Mouse (Mus musculus): ENCODE measurements around the gene Gm20388. TPM values are rescaled to one million over a fixed set of nuclear protein-coding genes. Genes with fewer than 3 reads are reported as not detected.

Gm20388 gene
- polyA plus RNA-seq, 1 experiment, result 28.1 TPM

DNA sequence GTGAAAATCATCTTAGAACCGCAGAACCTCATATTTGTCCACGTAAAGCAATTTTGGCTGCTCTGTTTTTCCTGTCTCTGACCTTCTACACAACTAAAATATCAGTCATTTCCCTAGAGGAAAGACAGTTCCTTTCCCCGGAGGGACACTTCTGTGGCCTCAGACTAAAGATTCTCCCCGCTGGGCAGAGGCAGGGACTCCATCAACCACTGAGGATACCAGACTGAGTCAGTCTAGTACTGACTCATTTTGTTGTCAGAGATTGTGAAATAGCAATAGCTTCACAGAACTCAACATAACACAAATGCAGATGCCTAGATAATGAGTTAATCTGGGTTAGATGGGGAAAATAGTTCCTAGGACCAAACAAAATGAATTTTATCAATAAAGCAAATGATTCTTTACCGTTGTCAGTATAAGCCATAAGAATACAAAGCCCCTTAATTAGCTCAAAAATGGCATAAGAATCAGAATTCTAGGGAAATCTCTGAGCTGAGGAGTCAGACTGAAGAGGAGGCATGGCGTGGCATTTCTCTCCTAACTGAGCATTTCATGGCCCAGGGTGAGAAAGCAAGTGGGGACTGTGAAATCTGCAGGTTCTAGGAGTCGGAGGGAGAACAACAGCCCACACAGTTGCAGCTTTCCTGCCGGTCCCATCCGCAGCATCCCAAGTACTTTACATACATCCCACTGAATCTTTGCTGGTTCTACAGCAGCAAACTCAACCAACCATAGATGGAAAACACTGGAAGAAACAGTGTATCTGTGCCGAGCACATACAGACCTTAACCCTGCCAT, 3781.7 kb downstream of the Gm20388 start:
- H3K4me1 ChIP-seq (ENCODE audit: control insufficient read depth, insufficient read depth, low read length), result peaks cover 3% of the 10 kb centered on the region
- H3K27me3 ChIP-seq (ENCODE audit: control insufficient read depth, insufficient read depth, low read length, poor library complexity, severe bottlenecking), result no peaks in the 10 kb centered on the region
- TF ChIP-seq CTCF (IDR thresholded peaks at IDR 0.05; ENCODE audit: low read depth, low read length), result no peak
- no peak overlapping the region for H3K4me3 ChIP-seq (ENCODE audit: low read depth, low read length)
- no peaks in the 10 kb centered on the region for H3K36me3 ChIP-seq (ENCODE audit: control insufficient read depth, insufficient read depth, low read length, poor library complexity, severe bottlenecking)
- H3K9ac ChIP-seq (ENCODE audit: low read depth, poor library complexity, severe bottlenecking), result no peak overlapping the region
- H3K27ac ChIP-seq (ENCODE audit: insufficient read depth, low read length), result no peak overlapping the region
- H3K9me3 ChIP-seq (replicated peaks; ENCODE audit: control insufficient read depth, insufficient read depth, low read length, poor library complexity, severe bottlenecking), result no peaks in the 10 kb centered on the region

DNA sequence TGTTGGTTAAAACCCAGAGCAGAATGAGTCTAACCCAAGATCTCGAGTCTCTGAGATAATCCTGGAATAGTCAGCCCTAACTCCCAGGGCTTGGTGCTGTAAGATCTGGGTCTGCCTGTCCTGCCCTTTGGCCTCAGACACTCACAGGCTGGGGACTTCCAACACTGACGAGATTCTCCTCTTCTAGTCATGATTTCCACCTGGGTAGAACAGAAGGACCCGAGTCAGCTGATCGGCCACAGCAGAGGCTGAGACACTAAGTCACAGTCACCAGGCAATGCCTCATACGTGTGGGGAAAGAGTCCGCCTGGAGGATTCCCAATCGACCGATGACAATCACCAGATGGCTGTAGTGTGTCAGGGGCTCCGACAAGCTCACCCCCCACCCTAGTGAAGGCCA, 3785.5 kb downstream of the Gm20388 start:
- no peaks in the 10 kb centered on the region for H3K27me3 ChIP-seq (ENCODE audit: control insufficient read depth, insufficient read depth, low read length, poor library complexity, severe bottlenecking)
- no peak overlapping the region for H3K4me3 ChIP-seq (ENCODE audit: low read depth, low read length)
- no peak overlapping the region for H3K27ac ChIP-seq (ENCODE audit: insufficient read depth, low read length)
- H3K9me3 ChIP-seq (replicated peaks; ENCODE audit: control insufficient read depth, insufficient read depth, low read length, poor library complexity, severe bottlenecking), result no peaks in the 10 kb centered on the region
- no peaks in the 10 kb centered on the region for H3K4me1 ChIP-seq (ENCODE audit: control insufficient read depth, insufficient read depth, low read length)
- H3K9ac ChIP-seq (ENCODE audit: low read depth, poor library complexity, severe bottlenecking), result no peak overlapping the region
- H3K36me3 ChIP-seq (ENCODE audit: control insufficient read depth, insufficient read depth, low read length, poor library complexity, severe bottlenecking), result no peaks in the 10 kb centered on the region
- TF ChIP-seq EP300 (IDR thresholded peaks at IDR 0.05; ENCODE audit: insufficient read depth, low read depth, low read length), result no peak
- TF ChIP-seq CTCF (IDR thresholded peaks at IDR 0.05; ENCODE audit: low read depth, low read length), result no peak
- no peak for TF ChIP-seq POLR2A (IDR thresholded peaks at IDR 0.05; ENCODE audit: insufficient read depth, low read length)

DNA sequence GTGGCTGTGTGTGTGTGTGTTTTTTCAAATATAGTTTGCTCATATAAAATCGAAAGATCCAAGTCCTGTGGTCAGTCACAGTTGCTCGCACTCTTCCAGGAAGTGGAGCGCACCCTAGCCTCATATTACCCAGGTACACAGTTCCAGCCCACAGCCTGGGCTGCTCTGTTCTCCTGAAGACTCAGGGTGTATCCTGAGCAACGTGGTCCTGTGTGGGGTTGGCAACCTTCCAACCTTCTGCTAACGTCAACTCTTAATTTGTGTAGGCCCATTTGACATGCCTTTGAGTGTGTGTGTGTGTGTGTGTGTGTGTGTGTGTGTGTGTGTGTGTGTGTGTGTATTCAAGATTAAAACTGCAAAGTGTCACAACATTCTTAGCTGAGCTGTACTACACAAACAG, 3786.7 kb downstream of the Gm20388 start:
- H3K4me3 ChIP-seq (ENCODE audit: low read depth, low read length), result no peak overlapping the region
- no peaks in the 10 kb centered on the region for H3K9me3 ChIP-seq (replicated peaks; ENCODE audit: control insufficient read depth, insufficient read depth, low read length, poor library complexity, severe bottlenecking)
- no peak overlapping the region for H3K9ac ChIP-seq (ENCODE audit: low read depth, poor library complexity, severe bottlenecking)
- no peak overlapping the region for H3K27ac ChIP-seq (ENCODE audit: insufficient read depth, low read length)
- no peaks in the 10 kb centered on the region for H3K4me1 ChIP-seq (ENCODE audit: control insufficient read depth, insufficient read depth, low read length)
- no peaks in the 10 kb centered on the region for H3K36me3 ChIP-seq (ENCODE audit: control insufficient read depth, insufficient read depth, low read length, poor library complexity, severe bottlenecking)
- H3K27me3 ChIP-seq (ENCODE audit: control insufficient read depth, insufficient read depth, low read length, poor library complexity, severe bottlenecking), result no peaks in the 10 kb centered on the region
- no peak for TF ChIP-seq POLR2A (IDR thresholded peaks at IDR 0.05; ENCODE audit: insufficient read depth, low read length)
- TF ChIP-seq CTCF (IDR thresholded peaks at IDR 0.05; ENCODE audit: low read depth, low read length), result no peak
- no peak for TF ChIP-seq EP300 (IDR thresholded peaks at IDR 0.05; ENCODE audit: insufficient read depth, low read depth, low read length)

DNA sequence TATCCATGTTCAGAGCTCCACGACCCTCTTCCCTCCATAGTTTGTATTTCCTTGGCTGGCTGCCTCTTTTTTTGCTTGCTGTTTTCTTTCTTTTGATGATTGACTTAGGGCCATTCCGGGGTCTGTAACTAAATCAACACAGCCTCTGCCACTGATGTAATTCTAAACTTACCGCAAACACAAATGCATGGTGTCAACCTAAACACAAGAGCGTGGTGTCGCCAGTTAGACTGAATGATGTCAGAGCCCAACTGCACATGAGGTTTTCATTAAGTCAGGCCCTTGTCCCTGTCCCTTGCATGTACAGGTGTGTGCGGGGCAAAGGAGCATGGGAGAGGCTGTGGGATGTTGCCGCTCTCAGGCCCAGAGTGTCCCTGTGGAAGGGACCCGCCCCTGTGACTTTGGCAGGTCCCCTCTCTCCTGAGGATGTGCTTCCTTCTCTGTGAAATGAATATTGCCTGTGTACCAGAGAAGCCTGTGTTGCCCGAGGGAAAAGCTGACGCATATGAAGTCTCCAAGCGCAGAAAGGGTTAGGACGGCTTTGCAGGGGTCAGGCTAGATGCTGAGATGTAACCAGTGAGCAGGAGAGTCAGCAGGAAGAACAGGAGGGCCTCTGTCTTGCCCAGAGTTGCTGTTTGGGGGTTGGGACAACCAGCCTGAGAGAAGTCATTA, 3789.9 kb downstream of the Gm20388 start:
- no peaks in the 10 kb centered on the region for H3K4me1 ChIP-seq (ENCODE audit: control insufficient read depth, insufficient read depth, low read length)
- no peak overlapping the region for H3K27ac ChIP-seq (ENCODE audit: insufficient read depth, low read length)
- no peaks in the 10 kb centered on the region for H3K9me3 ChIP-seq (replicated peaks; ENCODE audit: control insufficient read depth, insufficient read depth, low read length, poor library complexity, severe bottlenecking)
- no peak overlapping the region for H3K4me3 ChIP-seq (ENCODE audit: low read depth, low read length)
- TF ChIP-seq CTCF (IDR thresholded peaks at IDR 0.05; ENCODE audit: low read depth, low read length) (no peak), POLR2A (IDR thresholded peaks at IDR 0.05; ENCODE audit: insufficient read depth, low read length) (no peak), EP300 (IDR thresholded peaks at IDR 0.05; ENCODE audit: insufficient read depth, low read depth, low read length) (no peak)
- no peaks in the 10 kb centered on the region for H3K36me3 ChIP-seq (ENCODE audit: control insufficient read depth, insufficient read depth, low read length, poor library complexity, severe bottlenecking)
- no peak overlapping the region for H3K9ac ChIP-seq (ENCODE audit: low read depth, poor library complexity, severe bottlenecking)
- H3K27me3 ChIP-seq (ENCODE audit: control insufficient read depth, insufficient read depth, low read length, poor library complexity, severe bottlenecking), result no peaks in the 10 kb centered on the region

DNA sequence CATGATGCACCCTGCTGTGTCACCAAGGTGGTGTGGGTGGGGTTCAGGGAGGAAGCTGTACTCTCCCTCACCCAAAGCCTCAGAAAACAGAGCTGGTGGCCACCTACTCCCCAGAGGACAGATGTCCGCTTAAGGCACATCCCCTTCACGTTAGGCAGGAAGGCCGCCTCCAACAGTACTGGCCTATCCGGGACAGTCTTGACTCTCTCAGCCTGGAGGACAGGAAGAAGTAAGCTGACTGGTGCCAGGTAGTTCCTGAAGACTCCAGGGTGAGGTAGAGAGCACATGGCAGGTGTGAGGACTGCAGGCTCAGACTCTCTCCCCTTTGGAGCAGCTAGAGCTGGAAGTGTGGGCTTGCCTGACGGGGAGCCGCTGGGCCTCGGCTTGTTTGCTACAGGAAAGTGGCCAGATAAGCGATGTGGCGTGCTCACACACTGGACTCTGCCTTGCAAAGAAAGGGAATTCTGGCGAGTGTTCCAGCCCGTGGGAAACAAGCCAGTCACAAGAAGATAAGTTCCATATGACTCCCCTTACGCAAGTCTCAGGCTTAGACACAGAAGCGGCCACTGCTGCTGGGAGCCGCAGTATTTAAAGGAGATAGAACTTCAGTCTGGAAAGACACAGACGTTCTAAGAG, 3791.4 kb downstream of the Gm20388 start:
- Histone ChIP-seq H3K9me3 (replicated peaks; ENCODE audit: control insufficient read depth, insufficient read depth, low read length, poor library complexity, severe bottlenecking) (no peaks in the 10 kb centered on the region), H3K27me3 (ENCODE audit: control insufficient read depth, insufficient read depth, low read length, poor library complexity, severe bottlenecking) (no peaks in the 10 kb centered on the region), H3K4me3 (ENCODE audit: low read depth, low read length) (no peak overlapping the region), H3K27ac (ENCODE audit: insufficient read depth, low read length) (no peak overlapping the region), H3K4me1 (ENCODE audit: control insufficient read depth, insufficient read depth, low read length) (no peaks in the 10 kb centered on the region), H3K9ac (ENCODE audit: low read depth, poor library complexity, severe bottlenecking) (no peak overlapping the region), H3K36me3 (ENCODE audit: control insufficient read depth, insufficient read depth, low read length, poor library complexity, severe bottlenecking) (no peaks in the 10 kb centered on the region)
- TF ChIP-seq CTCF (IDR thresholded peaks at IDR 0.05; ENCODE audit: low read depth, low read length) (no peak), EP300 (IDR thresholded peaks at IDR 0.05; ENCODE audit: insufficient read depth, low read depth, low read length) (no peak), POLR2A (IDR thresholded peaks at IDR 0.05; ENCODE audit: insufficient read depth, low read length) (no peak)

DNA sequence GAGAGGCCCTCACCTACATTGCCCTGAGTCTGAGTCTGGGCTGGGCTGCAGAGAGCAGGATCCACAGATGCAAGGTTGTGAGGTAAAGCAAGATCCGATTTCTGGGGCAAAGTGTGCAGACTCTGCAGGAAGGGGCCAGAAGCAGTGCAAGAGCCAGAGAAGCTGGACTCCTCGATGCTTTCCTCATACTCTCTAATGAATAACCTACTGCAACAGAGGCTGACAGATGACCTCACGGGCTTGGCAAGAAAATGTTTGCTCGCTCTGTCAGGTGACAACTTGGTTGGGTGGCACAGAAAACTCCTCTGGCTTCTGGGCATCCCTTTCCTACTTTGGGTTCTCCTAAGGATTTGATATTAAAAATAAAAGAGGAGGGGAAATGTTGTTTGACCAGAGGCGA, 3794.7 kb downstream of the Gm20388 start:
- no peak overlapping the region for H3K4me3 ChIP-seq (ENCODE audit: low read depth, low read length)
- H3K27me3 ChIP-seq (ENCODE audit: control insufficient read depth, insufficient read depth, low read length, poor library complexity, severe bottlenecking), result no peaks in the 10 kb centered on the region
- no peaks in the 10 kb centered on the region for H3K36me3 ChIP-seq (ENCODE audit: control insufficient read depth, insufficient read depth, low read length, poor library complexity, severe bottlenecking)
- no peaks in the 10 kb centered on the region for H3K4me1 ChIP-seq (ENCODE audit: control insufficient read depth, insufficient read depth, low read length)
- H3K9me3 ChIP-seq (replicated peaks; ENCODE audit: control insufficient read depth, insufficient read depth, low read length, poor library complexity, severe bottlenecking), result no peaks in the 10 kb centered on the region
- no peak overlapping the region for H3K27ac ChIP-seq (ENCODE audit: insufficient read depth, low read length)
- H3K9ac ChIP-seq (ENCODE audit: low read depth, poor library complexity, severe bottlenecking), result no peak overlapping the region
- TF ChIP-seq POLR2A (IDR thresholded peaks at IDR 0.05; ENCODE audit: insufficient read depth, low read length) (no peak), EP300 (IDR thresholded peaks at IDR 0.05; ENCODE audit: insufficient read depth, low read depth, low read length) (no peak), CTCF (IDR thresholded peaks at IDR 0.05; ENCODE audit: low read depth, low read length) (no peak)

All from ES-Bruce4 (cell line).